ENCODE assay signal across 8 mouse cellular contexts in the genomic region with DNA sequence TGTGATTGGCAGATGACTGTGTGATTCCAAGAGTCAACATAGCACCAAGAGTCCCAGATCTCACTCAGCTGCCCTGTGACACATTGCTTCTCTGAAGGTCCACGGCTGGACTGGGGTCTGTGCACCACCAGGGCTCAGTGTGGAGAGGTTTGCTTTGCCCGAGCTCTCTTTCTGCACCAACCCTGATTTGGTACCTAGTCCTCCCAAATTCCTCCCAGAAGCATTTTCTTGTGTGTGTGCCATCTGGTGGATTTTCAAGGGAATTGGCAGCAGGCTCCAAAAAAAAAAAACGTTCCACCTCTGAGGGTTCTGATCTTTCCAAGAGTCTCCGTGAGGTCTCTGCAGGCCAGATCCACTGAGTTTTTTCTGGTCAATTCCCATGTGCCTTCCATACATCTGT.
DNase-seq lines count a peak whose midpoint lies in the region; ATAC-seq and TF ChIP-seq lines count a peak whose summit lies in the region.

No protein-coding gene starts in this region.

- ATAC-seq in heart, postnatal 0 days (ENCODE audit: insufficient read depth, low read depth): no peak
- no peak for ATAC-seq in midbrain, embryonic 11.5 days (ENCODE audit: low FRiP score)
- ATAC-seq in embryonic facial prominence, embryonic 11.5 days (replicated peaks; ENCODE audit: insufficient number of reproducible peaks, low FRiP score, low TSS enrichment, low read depth): no peak
- no peak for ATAC-seq in heart, embryonic 11.5 days (replicated peaks; ENCODE audit: insufficient number of reproducible peaks, low FRiP score, low TSS enrichment)

- no peaks in the 10 kb centered on the region for H3K4me1 ChIP-seq in heart, postnatal 0 days (ENCODE audit: control insufficient read depth, insufficient read depth)
- H3K4me1 ChIP-seq in midbrain, embryonic 11.5 days (ENCODE audit: control insufficient read depth, insufficient read depth, low read length): no peaks in the 10 kb centered on the region
- H3K4me1 ChIP-seq in midbrain, embryonic 10.5 days: no peaks in the 10 kb centered on the region
- no peaks in the 10 kb centered on the region for H3K4me1 ChIP-seq in embryonic facial prominence, embryonic 11.5 days (ENCODE audit: control insufficient read depth, insufficient read depth, low read length)
- no peaks in the 10 kb centered on the region for H3K4me1 ChIP-seq in forebrain, embryonic 10.5 days
- H3K4me1 ChIP-seq in heart, embryonic 11.5 days (ENCODE audit: control insufficient read depth, insufficient read depth, low read length): no peaks in the 10 kb centered on the region

- no peak for TF ChIP-seq EP300 in heart, postnatal 0 days (IDR thresholded peaks at IDR 0.05; ENCODE audit: low read depth)

- H3K4me3 ChIP-seq in heart, postnatal 0 days (ENCODE audit: low read depth, low read length): no peak overlapping the region
- no peak overlapping the region for H3K4me3 ChIP-seq in midbrain, embryonic 11.5 days (ENCODE audit: low read depth, low read length)
- no peak overlapping the region for H3K4me3 ChIP-seq in midbrain, embryonic 10.5 days
- H3K4me3 ChIP-seq in embryonic facial prominence, embryonic 11.5 days (ENCODE audit: low read depth, low read length): no peak overlapping the region
- no peak overlapping the region for H3K4me3 ChIP-seq in forebrain, embryonic 10.5 days
- no peak overlapping the region for H3K4me3 ChIP-seq in heart, embryonic 11.5 days (ENCODE audit: low read depth, low read length)

- WGBS in heart, postnatal 0 days: 24% methylated on average over 4 of the region's 4 CpGs
- WGBS in midbrain, embryonic 11.5 days: 45% methylated on average over 4 of the region's 4 CpGs
- WGBS in midbrain, embryonic 10.5 days: 43% methylated on average over 4 of the region's 4 CpGs
- WGBS in embryonic facial prominence, embryonic 11.5 days: 23% methylated on average over 4 of the region's 4 CpGs
- WGBS in forebrain, embryonic 10.5 days: 46% methylated on average over 4 of the region's 4 CpGs
- 34% methylated on average over 4 of the region's 4 CpGs for WGBS in heart, embryonic 11.5 days (ENCODE audit: insufficient replicate concordance)

- H3K27ac ChIP-seq in heart, postnatal 0 days (ENCODE audit: low read depth): no peak overlapping the region
- no peak overlapping the region for H3K27ac ChIP-seq in midbrain, embryonic 11.5 days (ENCODE audit: low read depth, low read length)
- no peak overlapping the region for H3K27ac ChIP-seq in midbrain, embryonic 10.5 days (replicated peaks)
- no peak overlapping the region for H3K27ac ChIP-seq in embryonic facial prominence, embryonic 11.5 days (replicated peaks; ENCODE audit: low read depth, low read length)
- no peak overlapping the region for H3K27ac ChIP-seq in forebrain, embryonic 10.5 days
- H3K27ac ChIP-seq in heart, embryonic 11.5 days (ENCODE audit: low read depth, low read length): no peak overlapping the region

- peak; percentile 48 for TF ChIP-seq CTCF in heart, postnatal 0 days (IDR thresholded peaks at IDR 0.05; ENCODE audit: low read depth)

- no peaks in the 10 kb centered on the region for H3K9me3 ChIP-seq in heart, postnatal 0 days (replicated peaks; ENCODE audit: control insufficient read depth, low read length)
- H3K9me3 ChIP-seq in midbrain, embryonic 11.5 days (ENCODE audit: control insufficient read depth, low read length): no peaks in the 10 kb centered on the region
- H3K9me3 ChIP-seq in midbrain, embryonic 10.5 days (replicated peaks): no peaks in the 10 kb centered on the region
- H3K9me3 ChIP-seq in embryonic facial prominence, embryonic 11.5 days (replicated peaks; ENCODE audit: control insufficient read depth, low read length): no peaks in the 10 kb centered on the region
- no peaks in the 10 kb centered on the region for H3K9me3 ChIP-seq in forebrain, embryonic 10.5 days
- H3K9me3 ChIP-seq in heart, embryonic 11.5 days (replicated peaks; ENCODE audit: control insufficient read depth, low read length): no peaks in the 10 kb centered on the region

- H3K27me3 ChIP-seq in heart, postnatal 0 days (ENCODE audit: control insufficient read depth, insufficient read depth, low read length): no peaks in the 10 kb centered on the region
- no peaks in the 10 kb centered on the region for H3K27me3 ChIP-seq in midbrain, embryonic 11.5 days (ENCODE audit: control insufficient read depth, insufficient read depth, low read length)
- H3K27me3 ChIP-seq in midbrain, embryonic 10.5 days (ENCODE audit: low read depth, poor library complexity, severe bottlenecking): no peaks in the 10 kb centered on the region
- H3K27me3 ChIP-seq in embryonic facial prominence, embryonic 11.5 days (ENCODE audit: control insufficient read depth, insufficient read depth, low read length): no peaks in the 10 kb centered on the region
- no peaks in the 10 kb centered on the region for H3K27me3 ChIP-seq in forebrain, embryonic 10.5 days (ENCODE audit: poor library complexity, severe bottlenecking)
- no peaks in the 10 kb centered on the region for H3K27me3 ChIP-seq in heart, embryonic 11.5 days (ENCODE audit: control insufficient read depth, insufficient read depth, low read length)

- peak; percentile 25 for DNase-seq in heart, postnatal 0 days (ENCODE audit: low spot score)
- DNase-seq in heart, adult 9 months (ENCODE audit: low spot score in 2 of 2): no peak
- peak; percentile 89 for DNase-seq in midbrain, embryonic 11.5 days (ENCODE audit: low spot score, missing footprints)
- no peak for DNase-seq in midbrain, embryonic 10.5 days (ENCODE audit: low spot score)
- DNase-seq in embryonic facial prominence, embryonic 11.5 days (ENCODE audit: low spot score): peak; percentile 58
- DNase-seq in right cerebral cortex, postnatal 14 days: peak; percentile 9
- no peak for DNase-seq in forebrain, embryonic 10.5 days (ENCODE audit: extremely low spot score, low spot score)

- H3K4me2 ChIP-seq in heart, postnatal 0 days (ENCODE audit: low read depth, low read length): no peak overlapping the region
- no peak overlapping the region for H3K4me2 ChIP-seq in midbrain, embryonic 11.5 days
- H3K4me2 ChIP-seq in embryonic facial prominence, embryonic 11.5 days (ENCODE audit: low read depth, low read length): no peak overlapping the region
- H3K4me2 ChIP-seq in heart, embryonic 11.5 days: no peak overlapping the region

- H3K36me3 ChIP-seq in heart, postnatal 0 days (replicated peaks; ENCODE audit: control insufficient read depth, insufficient read depth, low read length): no peaks in the 10 kb centered on the region
- no peaks in the 10 kb centered on the region for H3K36me3 ChIP-seq in midbrain, embryonic 11.5 days (ENCODE audit: control insufficient read depth, insufficient read depth, low read length)
- no peaks in the 10 kb centered on the region for H3K36me3 ChIP-seq in midbrain, embryonic 10.5 days
- no peaks in the 10 kb centered on the region for H3K36me3 ChIP-seq in embryonic facial prominence, embryonic 11.5 days (replicated peaks; ENCODE audit: control insufficient read depth, insufficient read depth, low read depth, low read length)
- H3K36me3 ChIP-seq in forebrain, embryonic 10.5 days (replicated peaks): no peaks in the 10 kb centered on the region
- H3K36me3 ChIP-seq in heart, embryonic 11.5 days (ENCODE audit: control insufficient read depth, insufficient read depth, low read length): no peaks in the 10 kb centered on the region

- no peak overlapping the region for H3K9ac ChIP-seq in heart, postnatal 0 days (replicated peaks; ENCODE audit: low read depth, low read length)
- no peak overlapping the region for H3K9ac ChIP-seq in midbrain, embryonic 11.5 days (ENCODE audit: low read length)
- no peak overlapping the region for H3K9ac ChIP-seq in embryonic facial prominence, embryonic 11.5 days (replicated peaks; ENCODE audit: low read length)
- no peak overlapping the region for H3K9ac ChIP-seq in heart, embryonic 11.5 days (ENCODE audit: low read depth, low read length)

Comparison
In these comparisons a context has a peak if more than half of its experiments do, and no peak if none do; other contexts are left out.
1. DNase-seq: peak in heart, postnatal 0 days (single experiment), midbrain, embryonic 11.5 days (single experiment), embryonic facial prominence, embryonic 11.5 days (single experiment) and right cerebral cortex, postnatal 14 days (single experiment); none in heart, adult 9 months (0 of 2), midbrain, embryonic 10.5 days (single experiment) and forebrain, embryonic 10.5 days (single experiment).